Mouse (Mus musculus): Measurements from ENCODE around the gene Bicd2. TPM values are rescaled to one million over a fixed set of nuclear protein-coding genes. Genes with fewer than 3 reads are reported as not detected.
A peak's percentile ranks its signal among the peaks of the same experiment; 100 is the strongest.

The Bicd2 gene
- polyA plus RNA-seq, 1 experiment, result 19.4 TPM

GRCm38 (mm10) chr13:49322739-49323138 is 18.6 kb upstream of the Bicd2 start:
- no peak for DNase-seq (ENCODE audit: low read depth in 1 of 2, low spot score in 2 of 2)
- no peak for TF ChIP-seq CTCF (IDR thresholded peaks at IDR 0.05; ENCODE audit: extremely low read depth, insufficient read depth, insufficient read length, insufficient replicate concordance)
- no peak for TF ChIP-seq POLR2A (IDR thresholded peaks at IDR 0.05; ENCODE audit: low read depth, low read length)
- H3K36me3 ChIP-seq (ENCODE audit: control insufficient read depth, insufficient read depth, low read length), result no peaks in the 10 kb centered on the region
- no peak overlapping the region for H3K4me3 ChIP-seq (ENCODE audit: extremely low read depth, insufficient read depth, insufficient read length)
- H3K4me1 ChIP-seq (ENCODE audit: control insufficient read depth, insufficient read depth, insufficient read length), result no peaks in the 10 kb centered on the region; the same call in 1 of the 2 replicates
- H3K27ac ChIP-seq (ENCODE audit: insufficient read depth, low read length), result no peak overlapping the region
- WGBS, result 84% methylated on average over 5 of the region's 5 CpGs
- no peaks in the 10 kb centered on the region for H3K27me3 ChIP-seq (ENCODE audit: control insufficient read depth, insufficient read depth, low read length)

GRCm38 (mm10) chr13:49324871-49325270 is 16.5 kb upstream of the Bicd2 start:
- TF ChIP-seq CTCF (IDR thresholded peaks at IDR 0.05; ENCODE audit: extremely low read depth, insufficient read depth, insufficient read length, insufficient replicate concordance) (no peak), POLR2A (IDR thresholded peaks at IDR 0.05; ENCODE audit: low read depth, low read length) (no peak)
- H3K4me3 ChIP-seq (ENCODE audit: extremely low read depth, insufficient read depth, insufficient read length), result no peak overlapping the region
- H3K4me1 ChIP-seq (ENCODE audit: control insufficient read depth, insufficient read depth, insufficient read length), result no peaks in the 10 kb centered on the region; the same call in 1 of the 2 replicates
- no peak for DNase-seq (ENCODE audit: low read depth in 1 of 2, low spot score in 2 of 2)
- WGBS, result 90% methylated on average over 5 of the region's 5 CpGs
- no peaks in the 10 kb centered on the region for H3K27me3 ChIP-seq (ENCODE audit: control insufficient read depth, insufficient read depth, low read length)
- H3K36me3 ChIP-seq (ENCODE audit: control insufficient read depth, insufficient read depth, low read length), result no peaks in the 10 kb centered on the region
- no peak overlapping the region for H3K27ac ChIP-seq (ENCODE audit: insufficient read depth, low read length)

- no peak overlapping the region for H3K4me3 ChIP-seq (ENCODE audit: extremely low read depth, insufficient read depth, insufficient read length)
- DNase-seq (ENCODE audit: low read depth in 1 of 2, low spot score in 2 of 2), result peak; percentile 56 to 67
- H3K27ac ChIP-seq (ENCODE audit: insufficient read depth, low read length), result no peak overlapping the region
- H3K27me3 ChIP-seq (ENCODE audit: control insufficient read depth, insufficient read depth, low read length), result no peaks in the 10 kb centered on the region
- no peaks in the 10 kb centered on the region; the same call in 1 of the 2 replicates for H3K4me1 ChIP-seq (ENCODE audit: control insufficient read depth, insufficient read depth, insufficient read length)
- 33% methylated on average over 6 of the region's 6 CpGs for WGBS
- no peaks in the 10 kb centered on the region for H3K36me3 ChIP-seq (ENCODE audit: control insufficient read depth, insufficient read depth, low read length)
- no peak for TF ChIP-seq POLR2A (IDR thresholded peaks at IDR 0.05; ENCODE audit: low read depth, low read length)
- TF ChIP-seq CTCF (IDR thresholded peaks at IDR 0.05; ENCODE audit: extremely low read depth, insufficient read depth, insufficient read length, insufficient replicate concordance), result no peak
Observed at GRCm38 (mm10) chr13:49326246-49327206, 14.9 kb upstream of the Bicd2 start.

- WGBS, result 87% methylated on average over 4 of the region's 4 CpGs
- no peaks in the 10 kb centered on the region; the same call in 1 of the 2 replicates for H3K4me1 ChIP-seq (ENCODE audit: control insufficient read depth, insufficient read depth, insufficient read length)
- no peaks in the 10 kb centered on the region for H3K27me3 ChIP-seq (ENCODE audit: control insufficient read depth, insufficient read depth, low read length)
- no peak overlapping the region for H3K27ac ChIP-seq (ENCODE audit: insufficient read depth, low read length)
- no peak for TF ChIP-seq CTCF (IDR thresholded peaks at IDR 0.05; ENCODE audit: extremely low read depth, insufficient read depth, insufficient read length, insufficient replicate concordance)
- no peak for TF ChIP-seq POLR2A (IDR thresholded peaks at IDR 0.05; ENCODE audit: low read depth, low read length)
- no peaks in the 10 kb centered on the region for H3K36me3 ChIP-seq (ENCODE audit: control insufficient read depth, insufficient read depth, low read length)
- no peak overlapping the region for H3K4me3 ChIP-seq (ENCODE audit: extremely low read depth, insufficient read depth, insufficient read length)
- no peak for DNase-seq (ENCODE audit: low read depth in 1 of 2, low spot score in 2 of 2)
Observed at GRCm38 (mm10) chr13:49328101-49328500, 13.3 kb upstream of the Bicd2 start.

- no peaks in the 10 kb centered on the region for H3K4me1 ChIP-seq (ENCODE audit: control insufficient read depth, insufficient read depth, insufficient read length)
Observed at GRCm38 (mm10) chr13:49333250-49333649, 8.1 kb upstream of the Bicd2 start.

GRCm38 (mm10) chr13:49335077-49335982 is 6.1 kb upstream of the Bicd2 start:
- 92% methylated on average over 12 of the region's 12 CpGs for WGBS
- H3K4me3 ChIP-seq (ENCODE audit: extremely low read depth, insufficient read depth, insufficient read length), result no peak overlapping the region
- DNase-seq (ENCODE audit: low read depth in 1 of 2, low spot score in 2 of 2), result no peak
- H3K27ac ChIP-seq (ENCODE audit: insufficient read depth, low read length), result no peak overlapping the region
- no peaks in the 10 kb centered on the region for H3K4me1 ChIP-seq (ENCODE audit: control insufficient read depth, insufficient read depth, insufficient read length)
- no peaks in the 10 kb centered on the region for H3K36me3 ChIP-seq (ENCODE audit: control insufficient read depth, insufficient read depth, low read length)
- TF ChIP-seq CTCF (IDR thresholded peaks at IDR 0.05; ENCODE audit: extremely low read depth, insufficient read depth, insufficient read length, insufficient replicate concordance) (no peak), POLR2A (IDR thresholded peaks at IDR 0.05; ENCODE audit: low read depth, low read length) (no peak)
- no peaks in the 10 kb centered on the region for H3K27me3 ChIP-seq (ENCODE audit: control insufficient read depth, insufficient read depth, low read length)

More at GRCm38 (mm10) chr13:49333250-49333649, 8.1 kb upstream of the Bicd2 start:
- Histone ChIP-seq H3K27ac (ENCODE audit: insufficient read depth, low read length) (no peak overlapping the region), H3K4me3 (ENCODE audit: extremely low read depth, insufficient read depth, insufficient read length) (no peak overlapping the region), H3K27me3 (ENCODE audit: control insufficient read depth, insufficient read depth, low read length) (no peaks in the 10 kb centered on the region), H3K36me3 (ENCODE audit: control insufficient read depth, insufficient read depth, low read length) (no peaks in the 10 kb centered on the region)
- DNase-seq (ENCODE audit: low read depth in 1 of 2, low spot score in 2 of 2), result no peak
- WGBS, result 83% methylated on average over 2 of the region's 2 CpGs
- TF ChIP-seq CTCF (IDR thresholded peaks at IDR 0.05; ENCODE audit: extremely low read depth, insufficient read depth, insufficient read length, insufficient replicate concordance) (no peak), POLR2A (IDR thresholded peaks at IDR 0.05; ENCODE audit: low read depth, low read length) (no peak)
